In the genomic region with DNA sequence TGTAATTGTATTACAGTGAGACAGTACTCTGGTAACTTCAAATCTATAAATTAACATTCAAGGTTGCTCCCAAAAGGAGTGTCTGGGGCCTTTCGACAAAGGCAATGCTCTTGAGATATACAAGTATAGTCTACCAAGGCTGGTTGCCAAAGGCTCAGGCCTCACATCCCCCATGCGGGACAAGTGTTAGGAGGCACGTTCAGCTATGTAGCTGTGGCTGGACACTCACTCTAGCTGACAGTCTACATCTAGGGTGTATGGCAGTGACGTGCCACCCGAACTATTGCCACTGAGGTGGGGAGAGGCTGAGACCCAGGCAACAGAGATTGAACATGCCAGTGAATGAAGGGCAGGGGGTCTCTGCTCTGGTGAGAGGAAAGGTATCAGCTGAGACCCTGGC, we compare ENCODE assay signal across 19 mouse cellular contexts.
"Had no signal": no experiment of that assay in that cellular context is flagged by ENCODE, and none has a peak within 500 bp of the region (broad histone marks: within the 10 kb centered on the region; RNA-seq: fewer than 3 reads in every experiment).

No protein-coding gene starts in this region.

- H3K27ac ChIP-seq: midbrain, embryonic 10.5 days; midbrain, embryonic 12.5 days; neural tube, embryonic 12.5 days; neural tube, embryonic 15.5 days had no signal

- H3K27me3 ChIP-seq: neural tube, embryonic 12.5 days had no signal

- H3K9ac ChIP-seq: lung, embryonic 14.5 days; midbrain, embryonic 12.5 days; neural tube, embryonic 12.5 days; neural tube, embryonic 15.5 days had no signal

- H3K36me3 ChIP-seq: midbrain, embryonic 10.5 days; midbrain, embryonic 12.5 days; neural tube, embryonic 12.5 days; neural tube, embryonic 15.5 days had no signal

- H3K4me3 ChIP-seq: midbrain, embryonic 10.5 days; midbrain, embryonic 12.5 days; myocyte; neural tube, embryonic 12.5 days; neural tube, embryonic 15.5 days had no signal

- DNase-seq: lung, adult 18-20 months; lung, embryonic 14.5 days; lung, postnatal 10 days; lung, postnatal 4 days; midbrain, embryonic 14.5 days; retina, postnatal 1 day; right cerebral cortex, adult 18-20 months; right cerebral cortex, postnatal 25 days; right cerebral cortex, postnatal 4 days; spleen, adult 18-20 months; thymus, adult 18-20 months; thymus, postnatal 14 days; thymus, postnatal 36 days had no signal

- ATAC-seq: midbrain, embryonic 16.5 days had no signal

- H3K4me2 ChIP-seq: lung, embryonic 14.5 days; midbrain, embryonic 12.5 days; neural tube, embryonic 12.5 days; neural tube, embryonic 15.5 days had no signal

- H3K4me1 ChIP-seq: midbrain, embryonic 10.5 days; midbrain, embryonic 12.5 days; neural tube, embryonic 12.5 days had no signal

- H3K9me3 ChIP-seq: midbrain, embryonic 10.5 days; midbrain, embryonic 12.5 days; neural tube, embryonic 12.5 days; neural tube, embryonic 15.5 days had no signal
